Mouse (Mus musculus) thymus, adult 2 months (tissue): ENCODE data around the gene Unc80.

Experiments
- CTCF ChIP-seq: fragments of 200-500 bp; IDR thresholded peaks from 2 replicates; pipeline ENCODE4 v1.5.1; 2012; ENCODE audit warnings: mild to moderate bottlenecking, control low read depth, low read length, moderate library complexity, borderline replicate concordance; ENCODE audit not compliant: control insufficient read depth, poor library complexity, insufficient read depth; ENCODE audit errors: extremely low read depth
- POLR2A ChIP-seq: fragments of 200-500 bp; IDR thresholded peaks from 2 replicates; pipeline ENCODE4 v1.6.1; 2012; ENCODE audit warnings: mild to moderate bottlenecking, low read length, control low read depth, moderate library complexity; ENCODE audit not compliant: control insufficient read depth, poor library complexity, insufficient read depth; ENCODE audit errors: extremely low read depth

DNA sequence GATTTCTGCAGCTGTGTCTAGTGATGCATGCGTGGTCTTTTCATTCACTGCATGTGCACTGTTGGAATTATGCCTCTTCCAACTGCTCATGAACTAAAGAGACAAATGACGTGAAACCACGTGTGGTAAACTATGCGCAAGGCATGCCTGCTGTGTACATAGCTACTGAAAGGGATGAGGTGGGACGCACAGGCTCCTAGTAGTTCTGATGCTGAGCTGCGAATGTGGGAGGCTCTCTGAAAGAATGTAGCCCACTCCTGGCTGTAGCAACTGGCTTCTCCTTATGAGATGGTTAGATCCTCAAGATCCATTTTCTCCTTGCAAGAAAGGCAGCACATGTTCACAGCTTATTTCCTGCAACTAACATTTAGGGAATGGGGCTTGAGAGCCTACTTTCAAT lies 24.9 kb downstream of the Unc80 start:
- TF ChIP-seq POLR2A (no peak), CTCF (no peak)
